Comparison of ENCODE assay signal across 29 mouse cellular contexts in genomic region chr2:130412775-130413174, GRCm38 (mm10). TPM values are rescaled to one million over a fixed set of nuclear protein-coding genes. Genes with fewer than 3 reads are reported as not detected.
DNase-seq lines count a peak whose midpoint lies in the region; ATAC-seq and TF ChIP-seq lines count a peak whose summit lies in the region.
"Had no signal": no experiment of that assay in that cellular context is flagged by ENCODE, and none has a peak within 500 bp of the region (broad histone marks: within the 10 kb centered on the region; RNA-seq: fewer than 3 reads in every experiment).

No protein-coding gene starts in this region.

- no peak; a peak in 1 of 6 replicates for TF ChIP-seq CTCF in MEL (IDR thresholded peaks at IDR 0.05 in 2 of 3, conservative IDR thresholded peaks at IDR 0.05 in 1 of 3; ENCODE audit: control insufficient read depth in 1 of 3, insufficient read depth in 1 of 3, low read depth in 2 of 3, low read length in 3 of 3, poor library complexity in 1 of 3, severe bottlenecking in 1 of 3)

- H3K9me3 ChIP-seq in embryonic facial prominence, embryonic 13.5 days = no peaks in the 10 kb centered on the region
- no peaks in the 10 kb centered on the region for H3K9me3 ChIP-seq in embryonic facial prominence, embryonic 10.5 days
- no peaks in the 10 kb centered on the region for H3K9me3 ChIP-seq in MEL (replicated peaks; ENCODE audit: insufficient read depth, low read length)
- H3K9me3 ChIP-seq in embryonic facial prominence, embryonic 15.5 days (replicated peaks) = no peaks in the 10 kb centered on the region
- H3K9me3 ChIP-seq: forebrain, embryonic 10.5 days; forebrain, embryonic 12.5 days; G1E had no signal

- no peaks in the 10 kb centered on the region for H3K27me3 ChIP-seq in embryonic facial prominence, embryonic 13.5 days
- H3K27me3 ChIP-seq in embryonic facial prominence, embryonic 10.5 days (replicated peaks; ENCODE audit: low read depth, poor library complexity, severe bottlenecking) = no peaks in the 10 kb centered on the region
- no peaks in the 10 kb centered on the region for H3K27me3 ChIP-seq in MEL (ENCODE audit: control insufficient read depth in 1 of 2, insufficient read depth in 2 of 2, low read length in 2 of 2)
- no peaks in the 10 kb centered on the region for H3K27me3 ChIP-seq in embryonic facial prominence, embryonic 15.5 days
- H3K27me3 ChIP-seq: Patski had no signal

- DNase-seq in embryonic facial prominence, embryonic 10.5 days (ENCODE audit: low spot score) = no peak
- DNase-seq in A20 (ENCODE audit: low read depth, low spot score) (peak; percentile 55), MEL (ENCODE audit: low read depth, low spot score) (peak; percentile 49)
- no peak for DNase-seq in kidney, adult 18-20 months
- DNase-seq in kidney, adult 9 months = no peak
- no peak for DNase-seq in spleen, adult 12 weeks (ENCODE audit: low spot score)
- DNase-seq: adrenal gland, adult 8-10 months; adrenal gland, postnatal 14 days; adrenal gland, postnatal 36 days; cerebellum, adult 11-12 months; cerebellum, adult 2 months; cerebellum, adult 9-10 months; cerebellum, postnatal 10 days; cerebellum, postnatal 25 days had no signal

- no peak overlapping the region for H3K9ac ChIP-seq in embryonic facial prominence, embryonic 13.5 days
- H3K9ac ChIP-seq in MEL (ENCODE audit: control insufficient read depth, low read depth, low read length, poor library complexity, severe bottlenecking) = no peak overlapping the region
- no peak overlapping the region for H3K9ac ChIP-seq in embryonic facial prominence, embryonic 15.5 days
- H3K9ac ChIP-seq: forebrain, embryonic 12.5 days had no signal

- peak overlapping the region; percentile 73 for H3K27ac ChIP-seq in embryonic facial prominence, embryonic 13.5 days
- H3K27ac ChIP-seq in embryonic facial prominence, embryonic 10.5 days (replicated peaks) = no peak overlapping the region
- peak overlapping the region; percentile 36; the same call in 1 of the 2 replicates for H3K27ac ChIP-seq in MEL (ENCODE audit: control insufficient read depth, low read depth, low read length)
- peak overlapping the region; percentile 79 for H3K27ac ChIP-seq in embryonic facial prominence, embryonic 15.5 days (replicated peaks)
- H3K27ac ChIP-seq: forebrain, embryonic 10.5 days; forebrain, embryonic 12.5 days had no signal

- no peak overlapping the region for H3K4me3 ChIP-seq in embryonic facial prominence, embryonic 13.5 days
- H3K4me3 ChIP-seq in embryonic facial prominence, embryonic 10.5 days = no peak overlapping the region
- no peak overlapping the region for H3K4me3 ChIP-seq in MEL (ENCODE audit: control insufficient read depth in 1 of 2, insufficient read depth in 1 of 2, low read depth in 2 of 2, low read length in 2 of 2)
- H3K4me3 ChIP-seq in embryonic facial prominence, embryonic 15.5 days (replicated peaks) = no peak overlapping the region
- H3K4me3 ChIP-seq: erythroblast, embryonic 14.5 days; forebrain, embryonic 10.5 days; forebrain, embryonic 12.5 days had no signal

- ATAC-seq in embryonic facial prominence, embryonic 13.5 days (ENCODE audit: insufficient number of reproducible peaks, insufficient read depth, low FRiP score, low TSS enrichment, low read depth) = no peak
- no peak for ATAC-seq in embryonic facial prominence, embryonic 15.5 days (ENCODE audit: insufficient number of reproducible peaks, low FRiP score, low TSS enrichment, low read depth)
- ATAC-seq: activated CD4-positive, CD25-positive, alpha-beta regulatory T cell, adult 4 months; forebrain, embryonic 14.5 days; forebrain, embryonic 16.5 days; Patski had no signal

- H3K79me2 ChIP-seq in MEL (ENCODE audit: control insufficient read depth, insufficient read depth, low read length, poor library complexity) = no peaks in the 10 kb centered on the region

- 84% methylated on average over 3 of the region's 3 CpGs for WGBS in embryonic facial prominence, embryonic 13.5 days
- WGBS in embryonic facial prominence, embryonic 10.5 days = 82% methylated on average over 3 of the region's 3 CpGs
- WGBS in embryonic facial prominence, embryonic 15.5 days = 81% methylated on average over 3 of the region's 3 CpGs

- TF ChIP-seq EP300 in MEL (IDR thresholded peaks at IDR 0.05; ENCODE audit: low read depth in 1 of 2, low read length in 2 of 2) = 0 out of 4 replicates have a peak, but pooled peaks of 1 of the 2 experiments have one; percentile 14

- no peak for TF ChIP-seq POLR2A in MEL (IDR thresholded peaks at IDR 0.05; ENCODE audit: control insufficient read depth in 1 of 2, insufficient read depth in 1 of 2, low read depth in 1 of 2, low read length in 2 of 2, poor library complexity in 1 of 2)

- peaks cover 25% of the 10 kb centered on the region for H3K4me1 ChIP-seq in embryonic facial prominence, embryonic 13.5 days
- H3K4me1 ChIP-seq in embryonic facial prominence, embryonic 10.5 days = peaks cover 28% of the 10 kb centered on the region
- H3K4me1 ChIP-seq in MEL (ENCODE audit: control insufficient read depth in 1 of 2, insufficient read depth in 2 of 2, low read length in 2 of 2) = peaks cover 12 to 15% of the 10 kb centered on the region in 2 experiments
- H3K4me1 ChIP-seq in embryonic facial prominence, embryonic 15.5 days = peaks cover 16% of the 10 kb centered on the region

- H3K36me3 ChIP-seq in embryonic facial prominence, embryonic 13.5 days = no peaks in the 10 kb centered on the region
- no peaks in the 10 kb centered on the region; the same call in 1 of the 2 replicates for H3K36me3 ChIP-seq in embryonic facial prominence, embryonic 10.5 days (replicated peaks)
- H3K36me3 ChIP-seq in MEL (ENCODE audit: control insufficient read depth in 1 of 2, insufficient read depth in 2 of 2, low read length in 2 of 2) = peaks cover 0 to 21% of the 10 kb centered on the region in 2 experiments; a peak in 2 of 4 replicates
- no peaks in the 10 kb centered on the region for H3K36me3 ChIP-seq in embryonic facial prominence, embryonic 15.5 days
- H3K36me3 ChIP-seq: forebrain, embryonic 10.5 days; forebrain, embryonic 12.5 days had no signal

- H3K4me2 ChIP-seq in embryonic facial prominence, embryonic 13.5 days = no peak overlapping the region
- H3K4me2 ChIP-seq in embryonic facial prominence, embryonic 15.5 days (replicated peaks) = no peak overlapping the region
- H3K4me2 ChIP-seq: forebrain, embryonic 12.5 days had no signal

- no peak for TF ChIP-seq RAD21 in MEL (IDR thresholded peaks at IDR 0.05; ENCODE audit: low read depth, low read length)

TF ChIP-seq in MEL, 35 proteins besides CTCF, POLR2A, EP300 and RAD21:
- TF ChIP-seq TAL1 (IDR thresholded peaks at IDR 0.05; ENCODE audit: low read length) = peak; percentile 64
- TF ChIP-seq ETS1 (IDR thresholded peaks at IDR 0.05; ENCODE audit: low read depth, low read length) = peak; percentile 24; the same call in 1 of the 2 replicates
- TF ChIP-seq CHD1 (IDR thresholded peaks at IDR 0.05; ENCODE audit: low read depth, low read length) = no peak
- no peak for TF ChIP-seq MYC (IDR thresholded peaks at IDR 0.05; ENCODE audit: low read depth, low read length)
- no peak for TF ChIP-seq POLR2AphosphoS5 (IDR thresholded peaks at IDR 0.05; ENCODE audit: borderline replicate concordance, low read depth, low read length)

RNA-seq across cellular contexts. Expression of gene Tmem239, which starts 6.5 kb away (rescaled TPM):
- polyA plus RNA-seq in embryonic facial prominence, embryonic 13.5 days (2015; fragmentation: Nextera tagmentation; extraction: Ambion mirVana) = 0.32 TPM in 1 of 2 replicates, not detected in the other
- not detected in 2 replicates for polyA plus RNA-seq in embryonic facial prominence, embryonic 10.5 days (2016; fragmentation: Nextera tagmentation; extraction: Ambion mirVana)
- total RNA-seq in MEL (2012; rRNA removed) = not detected in 2 replicates
- polyA plus RNA-seq in MEL (2012; ENCODE audit: insufficient read depth in 1 of 2, insufficient read length in 2 of 2, low read depth in 1 of 2, low replicate concordance in 2 of 2, missing spikeins in 1 of 2) = under 1 TPM in 1 of 2 experiments, not detected in 1; 0.11 TPM
- not detected in 2 replicates for polyA plus RNA-seq in embryonic facial prominence, embryonic 15.5 days (2015; fragmentation: Nextera tagmentation; extraction: Ambion mirVana)
- total RNA-seq: adrenal gland, adult 18-20 months; adrenal gland, adult 8-10 months; adrenal gland, postnatal 14 days; adrenal gland, postnatal 36 days; G1E had no signal
- polyA plus RNA-seq: activated CD4-positive, CD25-positive, alpha-beta regulatory T cell, adult 4 months; cerebellum, adult 2 months; cortical plate, adult 2 months; embryonic facial prominence, embryonic 11.5 days; erythroblast, embryonic 14.5 days; forebrain, embryonic 10.5 days; forebrain, embryonic 12.5 days; forebrain, embryonic 14.5 days; frontal cortex, adult 2 months; G1E; Patski had no signal

RNA-seq across cellular contexts. Expression of gene 1700020A23Rik, which starts 7.7 kb away (rescaled TPM):
- not detected in 2 replicates for polyA plus RNA-seq in embryonic facial prominence, embryonic 13.5 days (2015; fragmentation: Nextera tagmentation; extraction: Ambion mirVana)
- polyA plus RNA-seq in embryonic facial prominence, embryonic 10.5 days (2016; fragmentation: Nextera tagmentation; extraction: Ambion mirVana) = not detected in 2 replicates
- total RNA-seq in MEL (2012; rRNA removed) = not detected in 2 replicates
- polyA plus RNA-seq in MEL (2012; ENCODE audit: insufficient read depth in 1 of 2, insufficient read length in 2 of 2, low read depth in 1 of 2, low replicate concordance in 2 of 2, missing spikeins in 1 of 2) = not detected
- polyA plus RNA-seq in embryonic facial prominence, embryonic 15.5 days (2015; fragmentation: Nextera tagmentation; extraction: Ambion mirVana) = 0.24 TPM in 1 of 2 replicates, not detected in the other
- total RNA-seq: adrenal gland, adult 18-20 months; adrenal gland, postnatal 14 days; adrenal gland, postnatal 36 days; G1E had no signal
- polyA plus RNA-seq: activated CD4-positive, CD25-positive, alpha-beta regulatory T cell, adult 4 months; C2C12; cerebellum, adult 2 months; cortical plate, adult 2 months; embryonic facial prominence, embryonic 11.5 days; erythroblast, embryonic 14.5 days; forebrain, embryonic 12.5 days; forebrain, embryonic 14.5 days; frontal cortex, adult 2 months; G1E; Patski had no signal

RNA-seq across cellular contexts. Expression of gene Gm28372, which starts 7.7 kb away (rescaled TPM):
- 0.32 TPM in 1 of 2 replicates, not detected in the other for polyA plus RNA-seq in embryonic facial prominence, embryonic 13.5 days (2015; fragmentation: Nextera tagmentation; extraction: Ambion mirVana)
- 0.08 TPM in 1 of 2 replicates, not detected in the other for polyA plus RNA-seq in embryonic facial prominence, embryonic 10.5 days (2016; fragmentation: Nextera tagmentation; extraction: Ambion mirVana)
- not detected in 2 replicates for total RNA-seq in MEL (2012; rRNA removed)
- not detected for polyA plus RNA-seq in MEL (2012; ENCODE audit: insufficient read depth in 1 of 2, insufficient read length in 2 of 2, low read depth in 1 of 2, low replicate concordance in 2 of 2, missing spikeins in 1 of 2)
- polyA plus RNA-seq in embryonic facial prominence, embryonic 15.5 days (2015; fragmentation: Nextera tagmentation; extraction: Ambion mirVana) = not detected in 2 replicates
- total RNA-seq: adrenal gland, adult 18-20 months; adrenal gland, adult 8-10 months; adrenal gland, postnatal 14 days; adrenal gland, postnatal 36 days; G1E had no signal
- polyA plus RNA-seq: activated CD4-positive, CD25-positive, alpha-beta regulatory T cell, adult 4 months; C2C12; cerebellum, adult 2 months; cortical plate, adult 2 months; embryonic facial prominence, embryonic 11.5 days; erythroblast, embryonic 14.5 days; forebrain, embryonic 12.5 days; forebrain, embryonic 14.5 days; forebrain, embryonic 16.5 days; frontal cortex, adult 2 months; G1E had no signal

RNA-seq across cellular contexts. Expression of gene Vps16, which starts 11.4 kb away (rescaled TPM):
- polyA plus RNA-seq in embryonic facial prominence, embryonic 13.5 days (2015; fragmentation: Nextera tagmentation; extraction: Ambion mirVana) = 105 and 108 TPM in 2 replicates
- polyA plus RNA-seq in embryonic facial prominence, embryonic 10.5 days (2016; fragmentation: Nextera tagmentation; extraction: Ambion mirVana) = 112 and 122 TPM in 2 replicates
- 86.2 and 90.0 TPM in 2 replicates for total RNA-seq in MEL (2012; rRNA removed)
- 100 to 1,000 TPM in 1 of 2 experiments, not detected in 1; 114 TPM for polyA plus RNA-seq in MEL (2012; ENCODE audit: insufficient read depth in 1 of 2, insufficient read length in 2 of 2, low read depth in 1 of 2, low replicate concordance in 2 of 2, missing spikeins in 1 of 2)
- 84.4 and 103 TPM in 2 replicates for polyA plus RNA-seq in embryonic facial prominence, embryonic 15.5 days (2015; fragmentation: Nextera tagmentation; extraction: Ambion mirVana)

RNA-seq across cellular contexts. Expression of gene Pced1a, which starts 11.7 kb away (rescaled TPM):
- polyA plus RNA-seq in embryonic facial prominence, embryonic 13.5 days (2015; fragmentation: Nextera tagmentation; extraction: Ambion mirVana) = 15.5 and 16.3 TPM in 2 replicates
- polyA plus RNA-seq in embryonic facial prominence, embryonic 10.5 days (2016; fragmentation: Nextera tagmentation; extraction: Ambion mirVana) = 13.9 and 14.0 TPM in 2 replicates
- total RNA-seq in MEL (2012; rRNA removed) = 5.1 and 6.5 TPM in 2 replicates
- polyA plus RNA-seq in MEL (2012; ENCODE audit: insufficient read depth in 1 of 2, insufficient read length in 2 of 2, low read depth in 1 of 2, low replicate concordance in 2 of 2, missing spikeins in 1 of 2) = 10 to 100 TPM in 1 of 2 experiments, not detected in 1; 13.7 TPM
- 19.5 and 20.0 TPM in 2 replicates for polyA plus RNA-seq in embryonic facial prominence, embryonic 15.5 days (2015; fragmentation: Nextera tagmentation; extraction: Ambion mirVana)

Comparison
In these comparisons a context has a peak if more than half of its experiments do, and no peak if none do; other contexts are left out.
1. DNase-seq: peak in A20 (single experiment) and MEL (single experiment); none in embryonic facial prominence, embryonic 10.5 days (single experiment), kidney, adult 18-20 months (single experiment), kidney, adult 9 months (single experiment) and spleen, adult 12 weeks (single experiment).